Mouse (Mus musculus) R1 (cell line): ENCODE data around the gene Kcne1l.

Experiments
- DNase-seq: peaks from one replicate; pipeline ENCODE4 v3.0.0-alpha.2; 2018; ENCODE audit warnings: low read depth, low spot score

Kcne1l gene

GRCm38 (mm10) chrX:142305869-142306581 is at the start of gene Kcne1l:
Gene Kcne1l (minus strand): TSS chrX:142306294.
- peak; percentile 3 for DNase-seq

- no peak for DNase-seq
Measured at GRCm38 (mm10) chrX:142336207-142336606, 30.1 kb upstream of the Kcne1l start.

- DNase-seq: no peak
Measured at GRCm38 (mm10) chrX:142335502-142335901, 29.4 kb upstream of the Kcne1l start.

GRCm38 (mm10) chrX:142325760-142326159 is 19.7 kb upstream of the Kcne1l start:
- no peak for DNase-seq

GRCm38 (mm10) chrX:142316106-142316505 is 10.0 kb upstream of the Kcne1l start:
- no peak for DNase-seq

GRCm38 (mm10) chrX:142315270-142315669 is 9.2 kb upstream of the Kcne1l start:
- DNase-seq: no peak

- DNase-seq: peak; percentile 56
Measured at GRCm38 (mm10) chrX:142314307-142315024, 8.4 kb upstream of the Kcne1l start.

- no peak for DNase-seq
Measured at GRCm38 (mm10) chrX:142310431-142310830, 4.3 kb upstream of the Kcne1l start.

GRCm38 (mm10) chrX:142305010-142305868 is 855 bp downstream of the Kcne1l start:
- no peak for DNase-seq

GRCm38 (mm10) chrX:142304592-142304991 is 1.5 kb downstream of the Kcne1l start:
- no peak for DNase-seq

- no peak for DNase-seq
Measured at GRCm38 (mm10) chrX:142303456-142303855, 2.6 kb downstream of the Kcne1l start.

GRCm38 (mm10) chrX:142285905-142286304 is 20.2 kb downstream of the Kcne1l start:
- no peak for DNase-seq

GRCm38 (mm10) chrX:142276573-142276972 is 29.5 kb downstream of the Kcne1l start:
- no peak for DNase-seq

GRCm38 (mm10) chrX:142276031-142276430 is 30.1 kb downstream of the Kcne1l start:
- no peak for DNase-seq
